8 mouse cellular contexts compared by ENCODE assay signal in the genomic region with DNA sequence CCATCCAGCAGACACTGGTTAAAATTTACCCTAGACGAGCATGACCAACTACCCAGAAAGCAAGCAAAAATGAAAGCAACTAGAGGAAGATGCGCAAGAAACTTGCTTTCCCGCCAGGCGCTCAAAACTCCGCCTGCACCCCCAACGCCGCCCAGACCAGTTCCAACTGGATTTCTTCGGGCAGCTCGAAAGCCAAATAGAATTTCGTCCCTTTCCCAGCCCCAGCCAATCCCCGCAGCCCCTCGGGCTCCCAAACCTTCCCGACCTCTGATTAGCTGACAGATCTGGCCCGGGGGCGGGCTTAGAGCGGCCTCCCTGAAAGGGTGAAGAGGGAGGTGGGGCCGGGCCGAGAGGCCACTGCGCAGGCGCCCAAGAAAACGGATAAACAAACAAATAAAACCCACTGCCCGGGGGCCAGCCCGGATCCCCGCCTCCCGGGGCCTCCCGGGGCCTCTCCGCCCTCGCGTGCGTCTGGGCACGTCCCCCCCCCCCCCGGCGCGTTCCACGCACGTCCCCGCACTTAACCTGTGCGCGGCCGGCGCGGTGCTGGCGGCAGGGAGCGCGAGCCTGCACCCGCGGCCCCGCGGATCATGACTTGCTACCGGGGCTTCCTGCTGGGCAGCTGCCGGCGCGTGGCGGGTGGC. TPM values are rescaled to one million over a fixed set of nuclear protein-coding genes. Genes with fewer than 3 reads are reported as not detected.
DNase-seq lines count a peak whose midpoint lies in the region; ATAC-seq lines count a peak whose summit lies in the region.

A gene (plus strand): TSS at position 349 of the 644 bp plus-strand sequence.

- peak within 1 kb of the TSS; percentile 94 for H3K9ac ChIP-seq in hindbrain, embryonic 12.5 days

- H3K36me3 ChIP-seq in hindbrain, embryonic 12.5 days = no peaks in the 10 kb centered on the region

- H3K9me3 ChIP-seq in hindbrain, embryonic 12.5 days (replicated peaks) = no peaks in the 10 kb centered on the region

- WGBS in hindbrain, embryonic 12.5 days = 0% methylated on average over 38 of the region's 54 CpGs

- ATAC-seq in hindbrain, embryonic 12.5 days (ENCODE audit: low FRiP score) = peak; percentile 99

- peaks cover 39% of the 10 kb centered on the region for H3K4me1 ChIP-seq in hindbrain, embryonic 12.5 days

- H3K27ac ChIP-seq in hindbrain, embryonic 12.5 days = peak within 1 kb of the TSS; percentile 92

- peak; percentile 100 for DNase-seq in NIH3T3 (ENCODE audit: low read depth)
- DNase-seq in cerebellum, postnatal 10 days = peak; percentile 98 to 99
- peak; percentile 98 to 99 for DNase-seq in frontal cortex, postnatal 10 days (ENCODE audit: low spot score in 2 of 2)
- peak; percentile 97 to 99 for DNase-seq in layer of hippocampus, postnatal 14 days (ENCODE audit: low spot score in 2 of 2)
- DNase-seq in lung, postnatal 14 days = peak; percentile 98
- peak; percentile 96 for DNase-seq in retina, adult 2 months (ENCODE audit: low read depth, low spot score)
- peak; percentile 95 to 96 for DNase-seq in thymus, postnatal 36 days

- no peaks in the 10 kb centered on the region for H3K27me3 ChIP-seq in hindbrain, embryonic 12.5 days

- peak within 1 kb of the TSS; percentile 84 for H3K4me2 ChIP-seq in hindbrain, embryonic 12.5 days (replicated peaks)

- H3K4me3 ChIP-seq in hindbrain, embryonic 12.5 days = peak within 1 kb of the TSS; percentile 86

RNA-seq across cellular contexts. Expression of the gene that starts here (rescaled TPM):
- polyA plus RNA-seq in hindbrain, embryonic 12.5 days (2016; fragmentation: Nextera tagmentation; extraction: Ambion mirVana) = 39.0 and 43.1 TPM in 2 replicates
- total RNA-seq in layer of hippocampus, postnatal 14 days (2021) = 10 to 100 TPM; 51.6 to 51.7 TPM

Comparison
In these comparisons a context has a peak if more than half of its experiments do, and no peak if none do; other contexts are left out.
1. Peak in every context shown above with its lines: DNase-seq, ATAC-seq, H3K4me3 ChIP-seq and H3K27ac ChIP-seq.